Mouse (Mus musculus) liver, adult (tissue): ENCODE measurements around the gene Ubash3b.

Experiments
- GATA4 ChIP-seq: IDR thresholded peaks from 2 replicates; pipeline ENCODE4 v1.6.1; 2014; ENCODE audit warnings: mild to moderate bottlenecking, low read length; ENCODE audit not compliant: insufficient replicate concordance

Gene Ubash3b

GRCm38 (mm10) chr9:41126723-41127122 is 34.8 kb downstream of the Ubash3b start:
- TF ChIP-seq GATA4, result no peak

GRCm38 (mm10) chr9:41124305-41124704 is 37.2 kb downstream of the Ubash3b start:
- TF ChIP-seq GATA4, result no peak

- no peak for TF ChIP-seq GATA4
Observed at GRCm38 (mm10) chr9:41122390-41123110, 38.9 kb downstream of the Ubash3b start.

- no peak for TF ChIP-seq GATA4
Observed at GRCm38 (mm10) chr9:41121701-41122354, 39.7 kb downstream of the Ubash3b start.

GRCm38 (mm10) chr9:41119958-41120357 is 41.5 kb downstream of the Ubash3b start:
- no peak for TF ChIP-seq GATA4

GRCm38 (mm10) chr9:41118065-41118464 is 43.4 kb downstream of the Ubash3b start:
- TF ChIP-seq GATA4, result no peak

GRCm38 (mm10) chr9:41116126-41116525 is 45.4 kb downstream of the Ubash3b start:
- TF ChIP-seq GATA4, result no peak

GRCm38 (mm10) chr9:41114367-41114766 is 47.1 kb downstream of the Ubash3b start:
- no peak for TF ChIP-seq GATA4

- TF ChIP-seq GATA4, result no peak
Observed at GRCm38 (mm10) chr9:41109749-41110148, 51.7 kb downstream of the Ubash3b start.

- peak; percentile 7; the same call in 1 of the 2 replicates for TF ChIP-seq GATA4
Observed at GRCm38 (mm10) chr9:41108324-41109180, 52.9 kb downstream of the Ubash3b start.

GRCm38 (mm10) chr9:41105201-41105643 is 56.3 kb downstream of the Ubash3b start:
- TF ChIP-seq GATA4, result no peak; the same call in 1 of the 2 replicates

GRCm38 (mm10) chr9:41103722-41104121 is 57.8 kb downstream of the Ubash3b start:
- no peak for TF ChIP-seq GATA4

GRCm38 (mm10) chr9:41102613-41103012 is 58.9 kb downstream of the Ubash3b start:
- TF ChIP-seq GATA4, result no peak

GRCm38 (mm10) chr9:41099897-41100296 is 61.6 kb downstream of the Ubash3b start:
- TF ChIP-seq GATA4, result no peak

- TF ChIP-seq GATA4, result no peak
Observed at GRCm38 (mm10) chr9:41099067-41099466, 62.4 kb downstream of the Ubash3b start.
